Mouse (Mus musculus) urinary bladder, adult 18-20 months (tissue): ENCODE results near the gene Klk7.

Experiments
- DNase-seq, 2 experiments: peaks; one replicate each; pipeline ENCODE4 v3.0.0; 2022; ENCODE audit warnings: low spot score in 2 of 2, mixed read lengths in 2 of 2

Gene Klk7

GRCm38 (mm10) chr7:43810994-43811393, at the start of gene Klk7:
Gene Klk7 (plus strand): TSS chr7:43811294.
- no peak for DNase-seq

- no peak for DNase-seq
Observed at GRCm38 (mm10) chr7:43766484-43766883, 44.6 kb upstream of the Klk7 start.

GRCm38 (mm10) chr7:43768597-43768996, 42.5 kb upstream of the Klk7 start, which contains the start of gene Klk12:
Gene Klk12 (plus strand): TSS chr7:43768897.
- no peak for DNase-seq

- no peak for DNase-seq
Observed at GRCm38 (mm10) chr7:43769636-43770035, 41.5 kb upstream of the Klk7 start.

- DNase-seq = no peak
Observed at GRCm38 (mm10) chr7:43770701-43771100, 40.4 kb upstream of the Klk7 start.

GRCm38 (mm10) chr7:43771916-43772315, 39.2 kb upstream of the Klk7 start:
- no peak for DNase-seq

GRCm38 (mm10) chr7:43772901-43773300, 38.2 kb upstream of the Klk7 start:
- DNase-seq = no peak

GRCm38 (mm10) chr7:43774364-43774763, 36.7 kb upstream of the Klk7 start, which contains the start of gene Klk11:
Gene Klk11 (plus strand): TSS chr7:43774604.
- DNase-seq = no peak

GRCm38 (mm10) chr7:43774802-43775201, 36.3 kb upstream of the Klk7 start:
- DNase-seq = no peak

- DNase-seq = no peak
Observed at GRCm38 (mm10) chr7:43775311-43776057, 35.6 kb upstream of the Klk7 start.

- no peak for DNase-seq
Observed at GRCm38 (mm10) chr7:43776506-43776905, 34.6 kb upstream of the Klk7 start.

- no peak for DNase-seq
Observed at GRCm38 (mm10) chr7:43777423-43777822, 33.7 kb upstream of the Klk7 start.

- DNase-seq = no peak
Observed at GRCm38 (mm10) chr7:43778176-43778970, 32.7 kb upstream of the Klk7 start.

- no peak for DNase-seq
Observed at GRCm38 (mm10) chr7:43780241-43780640, 30.9 kb upstream of the Klk7 start.

GRCm38 (mm10) chr7:43780746-43781145, 30.3 kb upstream of the Klk7 start, which contains the start of gene Klk10:
Gene Klk10 (plus strand): TSS chr7:43781035.
- DNase-seq = no peak

- DNase-seq = no peak
Observed at GRCm38 (mm10) chr7:43781541-43781940, 29.6 kb upstream of the Klk7 start.

GRCm38 (mm10) chr7:43782275-43783265, 28.5 kb upstream of the Klk7 start:
- peak; percentile 67 to 83 for DNase-seq

GRCm38 (mm10) chr7:43785286-43785685, 25.8 kb upstream of the Klk7 start:
- no peak for DNase-seq

- no peak for DNase-seq
Observed at GRCm38 (mm10) chr7:43788096-43788495, 23.0 kb upstream of the Klk7 start.

GRCm38 (mm10) chr7:43789295-43789694, 21.8 kb upstream of the Klk7 start:
- DNase-seq = no peak

GRCm38 (mm10) chr7:43791591-43791990, 19.5 kb upstream of the Klk7 start, which contains the start of gene Klk9:
Gene Klk9 (plus strand): TSS chr7:43791891.
- no peak for DNase-seq
